Mouse (Mus musculus) layer of hippocampus, adult 9-10 months (tissue): ENCODE data around the gene Abr.

Experiments used
- DNase-seq: peaks from one replicate; pipeline ENCODE4 v3.0.0; 2022; ENCODE audit warnings: low spot score

Abr gene

GRCm38 (mm10) chr11:76406702-76407583, 215.2 kb downstream of the Abr start, which contains the start of gene Timm22:
TSS of gene Timm22 (plus strand) at chr11:76406952.
- DNase-seq = peak; percentile 98

- no peak for DNase-seq
Measured at GRCm38 (mm10) chr11:76405626-76406264, 216.4 kb downstream of the Abr start.

- no peak for DNase-seq
Measured at GRCm38 (mm10) chr11:76405113-76405512, 217.0 kb downstream of the Abr start.

- DNase-seq = no peak
Measured at GRCm38 (mm10) chr11:76401398-76401797, 220.7 kb downstream of the Abr start.

GRCm38 (mm10) chr11:76399587-76400330, 222.4 kb downstream of the Abr start:
- no peak for DNase-seq

GRCm38 (mm10) chr11:76398798-76399586, 223.1 kb downstream of the Abr start, which contains the start of gene Nxn:
TSS of gene Nxn (minus strand) at chr11:76399140.
- no peak for DNase-seq

- no peak for DNase-seq
Measured at GRCm38 (mm10) chr11:76398312-76398797, 223.8 kb downstream of the Abr start.

GRCm38 (mm10) chr11:76397650-76398311, 224.3 kb downstream of the Abr start:
- DNase-seq = no peak

GRCm38 (mm10) chr11:76392996-76393395, 229.1 kb downstream of the Abr start:
- DNase-seq = no peak

- DNase-seq = no peak
Measured at GRCm38 (mm10) chr11:76392532-76392931, 229.6 kb downstream of the Abr start.

GRCm38 (mm10) chr11:76388711-76389110, 233.4 kb downstream of the Abr start:
- DNase-seq = no peak

- no peak for DNase-seq
Measured at GRCm38 (mm10) chr11:76387097-76387496, 235.0 kb downstream of the Abr start.

GRCm38 (mm10) chr11:76385746-76386145, 236.4 kb downstream of the Abr start:
- no peak for DNase-seq

GRCm38 (mm10) chr11:76385017-76385416, 237.1 kb downstream of the Abr start:
- DNase-seq = no peak

GRCm38 (mm10) chr11:76384307-76384706, 237.8 kb downstream of the Abr start:
- DNase-seq = no peak

- DNase-seq = no peak
Measured at GRCm38 (mm10) chr11:76382711-76383324, 239.3 kb downstream of the Abr start.

GRCm38 (mm10) chr11:76381201-76381885, 240.8 kb downstream of the Abr start:
- DNase-seq = no peak

- DNase-seq = no peak
Measured at GRCm38 (mm10) chr11:76379921-76380544, 242.1 kb downstream of the Abr start.

GRCm38 (mm10) chr11:76376425-76376824, 245.7 kb downstream of the Abr start:
- DNase-seq = no peak
